Mouse (Mus musculus): Measurements from ENCODE around the gene Rasl12. TPM values are rescaled to one million over a fixed set of nuclear protein-coding genes. Genes with fewer than 3 reads are reported as not detected.

Gene Rasl12
- total and polyA plus RNA-seq, 3 experiments = 0.13 TPM; not detected in 2

DNA sequence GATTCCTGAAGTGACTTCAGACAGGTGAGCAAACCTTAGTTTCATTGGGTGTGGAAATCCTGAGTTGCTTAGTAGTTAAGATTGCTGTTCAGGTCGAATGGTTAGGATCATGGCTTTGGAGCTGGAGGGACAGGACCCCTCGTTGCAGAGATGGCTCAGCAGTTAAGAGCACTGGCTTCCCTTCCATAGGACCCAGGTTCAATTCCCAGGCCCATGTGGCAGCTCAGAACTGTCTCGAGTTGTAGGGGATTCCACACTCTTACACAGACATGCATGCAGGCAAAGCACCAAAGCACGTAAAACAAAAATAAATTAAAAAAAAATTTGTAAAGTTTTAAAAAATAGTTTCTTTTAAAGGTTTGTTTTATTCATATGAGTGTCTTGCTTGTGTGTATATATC is 36.9 kb downstream of the Rasl12 start:
- no peak overlapping the region for H3K4me2 ChIP-seq (ENCODE audit: insufficient read depth, low read depth, poor library complexity, severe bottlenecking)
- H3K36me3 ChIP-seq (replicated peaks in 1 of 2; ENCODE audit: control insufficient read depth in 1 of 2, insufficient read depth in 1 of 2, low read length in 1 of 2) = peaks cover 3 to 22% of the 10 kb centered on the region in 2 experiments
- H3K9me3 ChIP-seq (replicated peaks; ENCODE audit: low read length) = peaks cover 3% of the 10 kb centered on the region
- H3K9ac ChIP-seq (ENCODE audit: insufficient read depth, low read depth) = no peak overlapping the region
- TF ChIP-seq ELF1 (IDR thresholded peaks at IDR 0.05; ENCODE audit: low read depth, low read length) (no peak), ETS1 (conservative IDR thresholded peaks at IDR 0.05; ENCODE audit: low read depth, low read length) (no peak), UBTF (IDR thresholded peaks at IDR 0.05; ENCODE audit: low read depth, low read length) (no peak), POLR2AphosphoS2 (IDR thresholded peaks at IDR 0.05; ENCODE audit: low read depth, low read length) (no peak), BHLHE40 (IDR thresholded peaks at IDR 0.05; ENCODE audit: low read depth, low read length) (no peak), JUND (conservative IDR thresholded peaks at IDR 0.05; ENCODE audit: low read depth, low read length) (no peak), NRF1 (IDR thresholded peaks at IDR 0.05; ENCODE audit: low read depth, low read length) (no peak), MXI1 (IDR thresholded peaks at IDR 0.05; ENCODE audit: low read depth, low read length) (no peak), MAFK (IDR thresholded peaks at IDR 0.05; ENCODE audit: insufficient replicate concordance, low read length) (no peak), RCOR1 (conservative IDR thresholded peaks at IDR 0.05; ENCODE audit: low read depth, low read length) (no peak), SMC3 (IDR thresholded peaks at IDR 0.05; ENCODE audit: low read depth, low read length) (no peak)
- in situ Hi-C loops (cut with MboI; ENCODE audit: low pct_ligation_motif_present, low pct_unique_long_range_greater_than_20kb, low sequenced_read_pairs) = no loop called here
- peaks cover 15% of the 10 kb centered on the region for H3K79me2 ChIP-seq (replicated peaks; ENCODE audit: control insufficient read depth, extremely low read depth, insufficient read depth, poor library complexity, severe bottlenecking)
- peaks cover 0 to 21% of the 10 kb centered on the region in 2 experiments; a peak in 2 of 4 replicates for H3K4me1 ChIP-seq (ENCODE audit: control insufficient read depth in 1 of 2, insufficient read depth in 2 of 2)
- no peak for DNase-seq (ENCODE audit: extremely low read depth)
- peaks cover 1% of the 10 kb centered on the region for H3K27me3 ChIP-seq (replicated peaks)
- no peak overlapping the region for H3K27ac ChIP-seq (ENCODE audit: insufficient read depth, low read depth)
- H3K4me3 ChIP-seq (replicated peaks in 1 of 3; ENCODE audit: low read depth in 2 of 3, low read length in 2 of 3, poor library complexity in 1 of 3) = no peak overlapping the region
- dilution Hi-C loops (cut with MboI; ENCODE audit: extremely low pct_ligation_motif_present, extremely low pct_unique_long_range_greater_than_20kb, low sequenced_read_pairs) = no loop called here

DNA sequence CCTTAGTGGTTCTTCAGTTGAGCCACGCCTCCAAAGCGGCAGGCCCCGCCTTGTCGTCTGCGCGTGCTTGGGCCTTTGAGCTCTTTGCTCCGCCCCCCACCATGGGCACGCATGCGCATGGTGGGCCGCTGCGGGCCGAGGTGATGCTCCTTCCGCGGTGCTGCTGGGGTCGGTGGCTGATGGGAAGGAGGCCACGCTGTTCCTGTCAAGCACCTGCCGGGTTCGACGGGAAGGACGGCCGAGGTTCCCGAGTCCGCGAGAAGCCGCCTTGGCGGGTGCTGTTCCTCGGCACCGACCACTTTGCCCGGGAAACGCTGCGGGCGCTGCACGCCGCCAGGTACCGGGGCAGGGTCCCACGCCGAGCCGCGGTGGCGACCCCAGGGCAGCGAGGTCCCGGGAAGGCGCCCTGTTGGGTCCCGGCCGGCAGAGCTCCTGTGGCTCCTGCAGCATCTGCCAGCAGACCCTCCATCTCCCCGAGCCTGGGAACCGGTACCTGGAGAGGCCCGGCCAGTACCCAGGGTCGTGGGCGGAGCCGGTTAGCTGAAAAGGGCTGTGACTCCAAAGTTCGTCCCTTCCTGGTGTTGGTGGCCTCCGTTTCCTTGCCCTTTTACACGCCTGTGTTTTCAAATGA is 37.5 kb downstream of the Rasl12 start, which contains the start of gene Mtfmt:
Mtfmt (plus strand) TSS at position 112 of the 631 bp plus-strand sequence.
- Histone ChIP-seq H3K9me3 (replicated peaks; ENCODE audit: low read length) (peaks cover 3% of the 10 kb centered on the region), H3K79me2 (replicated peaks; ENCODE audit: control insufficient read depth, extremely low read depth, insufficient read depth, poor library complexity, severe bottlenecking) (peaks cover 15% of the 10 kb centered on the region), H3K27me3 (replicated peaks) (peaks cover 1% of the 10 kb centered on the region), H3K4me2 (ENCODE audit: insufficient read depth, low read depth, poor library complexity, severe bottlenecking) (peak within 1 kb of the TSS; percentile 88), H3K27ac (ENCODE audit: insufficient read depth, low read depth) (no peak within 1 kb of the TSS), H3K4me3 (replicated peaks in 1 of 3; ENCODE audit: low read depth in 2 of 3, low read length in 2 of 3, poor library complexity in 1 of 3) (peak within 1 kb of the TSS; percentile 76 to 99 (median 92)), H3K4me1 (ENCODE audit: control insufficient read depth in 1 of 2, insufficient read depth in 2 of 2) (peaks cover 0 to 21% of the 10 kb centered on the region in 2 experiments; a peak in 2 of 4 replicates), H3K9ac (ENCODE audit: insufficient read depth, low read depth) (peak within 1 kb of the TSS; percentile 76), H3K36me3 (replicated peaks in 1 of 2; ENCODE audit: control insufficient read depth in 1 of 2, insufficient read depth in 1 of 2, low read length in 1 of 2) (peaks cover 9 to 28% of the 10 kb centered on the region in 2 experiments)
- TF ChIP-seq RCOR1 (conservative IDR thresholded peaks at IDR 0.05; ENCODE audit: low read depth, low read length) (0 out of 2 replicates have a peak, but pooled peaks have one; percentile 34), ELF1 (IDR thresholded peaks at IDR 0.05; ENCODE audit: low read depth, low read length) (peak; percentile 87), UBTF (IDR thresholded peaks at IDR 0.05; ENCODE audit: low read depth, low read length) (no peak; the same call in 1 of the 2 replicates), USF2 (conservative IDR thresholded peaks at IDR 0.05; ENCODE audit: low read depth, low read length) (no peak), TBP (conservative IDR thresholded peaks at IDR 0.05; ENCODE audit: low read depth, low read length) (no peak), NELFE (IDR thresholded peaks at IDR 0.05; ENCODE audit: low read depth, low read length) (peak; percentile 95), TCF12 (IDR thresholded peaks at IDR 0.05; ENCODE audit: low read depth, low read length) (peak; percentile 84), KAT2A (IDR thresholded peaks at IDR 0.05; ENCODE audit: insufficient replicate concordance, low read length) (0 out of 2 replicates have a peak, but pooled peaks have one; percentile 33), ZNF384 (IDR thresholded peaks at IDR 0.05; ENCODE audit: low read depth, low read length) (no peak), IRF4 (IDR thresholded peaks at IDR 0.05; ENCODE audit: low read depth, low read length) (peak; percentile 45; the same call in 1 of the 2 replicates), POLR2AphosphoS2 (IDR thresholded peaks at IDR 0.05; ENCODE audit: low read depth, low read length) (peak; percentile 86), MAX (IDR thresholded peaks at IDR 0.05; ENCODE audit: low read length) (peak; percentile 83), POLR2A (IDR thresholded peaks at IDR 0.05; ENCODE audit: low read depth, low read length) (peak; percentile 96), USF1 (IDR thresholded peaks at IDR 0.05; ENCODE audit: low read depth, low read length) (no peak), MYC (IDR thresholded peaks at IDR 0.05; ENCODE audit: low read depth, low read length) (peak; percentile 33; the same call in 1 of the 2 replicates), SIN3A (IDR thresholded peaks at IDR 0.05; ENCODE audit: low read length) (peak; percentile 92), MXI1 (IDR thresholded peaks at IDR 0.05; ENCODE audit: low read depth, low read length) (peak; percentile 93), MAZ (IDR thresholded peaks at IDR 0.05; ENCODE audit: low read depth, low read length) (0 out of 2 replicates have a peak, but pooled peaks have one; percentile 55), GABPA (IDR thresholded peaks at IDR 0.05; ENCODE audit: insufficient replicate concordance, low read depth, low read length) (no peak), ZMIZ1 (IDR thresholded peaks at IDR 0.05; ENCODE audit: low read depth, low read length) (peak; percentile 93), BHLHE40 (IDR thresholded peaks at IDR 0.05; ENCODE audit: low read depth, low read length) (0 out of 2 replicates have a peak, but pooled peaks have one; percentile 11), HCFC1 (IDR thresholded peaks at IDR 0.05; ENCODE audit: low read depth, low read length) (peak; percentile 65), CHD2 (IDR thresholded peaks at IDR 0.05; ENCODE audit: low read length) (no peak), NRF1 (IDR thresholded peaks at IDR 0.05; ENCODE audit: low read depth, low read length) (peak; percentile 98), CHD1 (IDR thresholded peaks at IDR 0.05; ENCODE audit: low read depth, low read length) (no peak), SMC3 (IDR thresholded peaks at IDR 0.05; ENCODE audit: low read depth, low read length) (no peak)
- in situ Hi-C loops (cut with MboI; ENCODE audit: low pct_ligation_motif_present, low pct_unique_long_range_greater_than_20kb, low sequenced_read_pairs) (no loop called here), dilution Hi-C loops (cut with MboI; ENCODE audit: extremely low pct_ligation_motif_present, extremely low pct_unique_long_range_greater_than_20kb, low sequenced_read_pairs) (no loop called here)
- DNase-seq (ENCODE audit: extremely low read depth) = peak; percentile 96

All from CH12.LX (cell line).